Mouse (Mus musculus) MEL-GATA-1-ER (cell line): ENCODE measurements around the gene Rnf6.

Source experiments
- DNase-seq: peaks from one replicate; pipeline ENCODE4 v3.0.0-alpha.2; 2012; ENCODE audit warnings: low read depth; ENCODE audit errors: extremely low read depth

The Rnf6 gene

DNA sequence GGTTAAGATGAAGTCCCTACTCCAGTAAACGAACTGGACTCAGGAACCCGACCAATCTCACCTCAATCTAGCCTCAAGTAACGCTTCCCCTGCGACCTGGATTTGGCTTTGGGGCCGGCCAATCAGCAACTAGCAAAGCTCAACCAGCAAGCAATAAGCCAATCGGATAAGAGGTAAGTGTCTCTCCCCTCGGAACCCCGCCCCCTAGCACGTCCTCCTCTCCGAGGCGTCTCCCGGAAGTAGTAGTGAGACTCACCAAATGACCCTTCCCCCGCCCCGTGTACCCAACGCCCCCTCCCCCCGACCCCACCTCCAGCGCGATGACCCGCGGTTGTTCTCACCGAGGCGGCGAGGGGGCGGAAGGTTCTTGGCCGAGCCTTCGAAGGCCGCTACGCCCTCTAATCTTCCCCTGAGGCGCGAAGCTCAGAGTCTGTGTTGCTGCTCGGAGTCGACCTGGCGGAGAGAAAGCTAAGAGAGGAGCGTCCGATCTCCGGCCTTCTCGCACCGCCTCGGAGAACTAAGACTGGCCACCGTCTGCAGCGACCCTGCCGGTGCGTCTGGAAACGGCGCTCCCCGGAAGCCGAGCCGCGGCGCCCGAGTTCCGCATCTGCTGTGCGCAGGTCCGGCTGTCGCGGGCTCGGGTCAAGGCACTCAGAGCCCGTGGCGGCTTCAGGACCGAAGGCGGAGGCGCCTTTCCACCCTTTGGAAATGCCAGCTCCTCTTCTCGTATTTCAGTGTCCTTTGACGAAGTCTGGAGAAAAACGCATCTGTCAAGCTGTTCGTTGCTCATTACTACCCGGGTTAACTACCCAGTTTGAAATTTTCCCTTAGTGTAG lies at the start of gene Rnf6:
Gene Rnf6, minus strand, starts transcription at position 677 of the 836 bp plus-strand sequence.
- peak; percentile 99 for DNase-seq

DNA sequence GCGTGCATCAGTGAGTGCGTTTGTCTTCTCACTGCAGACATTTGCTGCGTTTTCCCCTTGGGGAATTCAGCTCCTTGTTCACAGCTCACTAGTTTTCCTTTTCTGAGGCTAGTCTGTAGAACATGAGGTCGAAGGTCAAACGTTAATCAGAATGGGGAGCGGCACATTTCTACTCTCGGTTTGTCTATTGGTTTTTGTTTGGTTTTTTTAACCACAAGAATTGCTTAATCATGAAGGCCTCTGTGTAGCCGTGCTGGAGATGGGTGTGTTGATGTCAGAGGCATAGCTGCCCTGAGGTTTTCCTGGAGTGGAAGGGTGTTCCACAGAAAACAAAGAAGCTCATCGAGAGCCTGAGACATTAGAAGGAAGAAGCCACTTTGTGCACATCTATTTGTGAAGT lies 49.2 kb upstream of the Rnf6 start:
- DNase-seq = no peak

GRCm38 (mm10) chr5:146267776-146268175 lies 46.4 kb upstream of the Rnf6 start:
- DNase-seq = no peak

GRCm38 (mm10) chr5:146265934-146266591 lies 44.7 kb upstream of the Rnf6 start:
- DNase-seq = no peak

DNA sequence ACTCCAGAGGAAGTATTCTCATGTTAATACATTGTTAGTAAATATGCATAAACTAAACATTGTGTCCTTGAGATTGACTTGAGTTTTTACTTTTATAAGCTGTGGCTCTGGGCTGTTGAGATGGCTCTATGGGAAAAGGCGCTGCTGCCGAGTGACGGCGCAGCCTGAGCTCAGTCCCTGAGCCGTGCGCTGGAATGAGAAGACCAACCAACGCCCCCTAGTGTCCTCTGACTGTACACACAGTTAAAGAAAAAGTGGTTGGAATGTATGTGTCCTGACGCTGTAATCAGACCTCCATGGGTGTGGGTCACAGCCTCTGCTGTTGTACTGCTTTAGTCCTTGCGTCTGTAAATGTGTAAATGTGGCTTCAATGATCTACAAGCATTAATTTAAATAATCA lies 38.6 kb upstream of the Rnf6 start:
- no peak for DNase-seq

DNA sequence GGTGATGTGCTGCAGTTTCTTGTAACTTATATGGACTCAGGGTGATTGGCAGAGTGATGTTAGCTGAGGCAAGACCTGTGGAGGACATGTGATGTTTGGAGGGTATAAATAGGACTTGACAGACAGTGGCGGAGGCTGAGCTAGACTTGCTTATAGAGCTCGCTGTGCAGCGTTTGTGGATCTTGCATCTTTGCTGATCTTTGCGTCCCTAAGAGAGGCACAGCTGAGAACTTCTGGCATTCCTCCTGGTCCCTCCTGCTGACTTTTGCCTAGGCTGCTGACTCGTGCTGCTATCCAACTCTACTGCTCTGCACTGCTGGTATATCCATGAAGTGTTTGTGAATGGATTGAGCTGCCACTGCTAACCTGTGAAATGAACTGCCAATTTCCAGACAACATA lies 32.3 kb upstream of the Rnf6 start:
- DNase-seq = no peak

DNA sequence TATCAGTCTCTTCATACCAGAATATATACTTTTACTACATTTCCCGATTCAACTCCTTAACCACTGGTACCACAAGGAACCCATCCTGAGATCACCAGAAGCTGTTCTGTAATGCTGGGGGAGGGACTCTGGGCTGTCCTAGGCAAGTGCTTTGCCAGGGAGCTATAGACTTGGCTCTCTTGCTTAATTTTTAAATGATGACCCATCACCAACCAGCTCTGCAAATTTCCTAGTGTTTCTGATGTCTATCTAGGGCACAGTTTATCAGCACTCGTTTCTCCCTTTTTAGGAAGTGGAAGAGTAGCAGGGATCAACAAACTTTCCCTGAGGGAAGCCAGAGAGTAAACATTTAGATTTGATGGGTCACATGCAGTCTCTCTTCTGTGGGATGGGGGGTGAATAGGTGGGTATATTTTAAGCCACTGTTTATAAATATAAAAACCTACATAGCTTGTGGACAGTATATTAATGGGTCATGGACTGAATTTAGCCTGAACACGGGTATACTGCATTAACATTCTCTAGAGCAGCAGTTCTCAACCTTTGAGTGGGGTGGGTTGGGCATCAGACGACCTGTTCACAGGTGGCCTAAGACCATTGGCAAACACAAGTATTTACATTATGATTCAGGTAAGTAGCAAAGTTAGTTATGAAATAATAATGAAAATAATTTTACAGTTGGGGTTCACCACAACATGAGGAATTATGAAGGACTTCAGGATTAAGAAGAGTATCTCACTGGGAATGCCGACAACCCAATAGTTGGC lies 30.5 kb upstream of the Rnf6 start:
- DNase-seq = no peak

DNA sequence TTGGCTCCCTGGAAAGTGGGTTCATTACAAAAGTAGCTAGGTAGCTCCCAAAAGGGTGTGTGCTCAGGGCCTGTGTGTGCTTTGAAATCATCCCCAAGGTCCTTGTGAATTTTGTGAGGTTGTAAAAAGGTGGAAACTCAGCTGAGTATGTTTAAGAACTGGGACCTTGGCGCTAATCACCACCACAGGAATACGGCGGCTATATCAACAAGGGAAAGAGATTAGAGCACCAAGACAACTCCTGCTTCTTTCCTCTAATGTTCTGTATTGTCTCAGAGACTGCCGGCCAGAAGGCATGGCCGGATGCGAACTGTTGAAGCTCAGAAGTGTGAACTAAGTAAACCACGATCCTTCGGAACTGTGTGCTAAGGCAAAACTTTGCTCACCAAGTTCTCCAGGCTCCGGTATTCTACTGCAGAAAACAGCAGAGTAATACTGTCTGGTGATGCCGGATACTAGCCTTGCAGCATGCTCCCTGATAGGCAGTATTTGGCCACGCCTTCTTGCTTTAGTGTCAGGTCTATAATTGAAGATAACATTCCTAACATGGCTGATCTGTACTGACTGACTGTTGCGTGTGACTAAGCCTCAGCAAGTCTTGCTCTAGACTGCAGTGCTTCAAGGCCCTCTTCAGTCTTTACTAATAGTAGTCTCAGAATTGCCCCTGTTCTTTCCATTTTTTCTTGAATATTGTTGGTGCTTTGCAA lies 29.2 kb upstream of the Rnf6 start:
- DNase-seq = peak; percentile 36

- DNase-seq = no peak
Measured at GRCm38 (mm10) chr5:146248746-146249145, 27.4 kb upstream of the Rnf6 start.

DNA sequence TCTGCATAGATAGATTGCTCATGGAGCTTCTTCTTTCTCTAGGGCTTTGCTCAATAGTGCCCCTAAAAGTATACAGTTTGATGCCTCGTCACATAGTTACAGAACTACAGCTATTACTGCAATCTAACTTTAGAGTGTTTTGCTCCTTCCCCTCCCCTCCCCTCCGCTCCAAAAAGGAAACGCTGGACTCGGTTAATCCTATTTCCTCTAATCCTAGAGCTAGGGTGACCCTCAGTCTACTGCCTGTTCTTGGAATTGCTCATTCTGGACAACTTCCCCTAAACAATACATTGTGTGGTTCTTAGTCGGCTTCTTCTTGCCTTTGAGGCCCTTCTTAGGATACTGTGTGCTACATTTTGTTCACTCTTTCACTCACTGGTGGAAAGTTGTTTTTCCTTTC lies 26.4 kb upstream of the Rnf6 start:
- no peak for DNase-seq

- DNase-seq = no peak
Measured at GRCm38 (mm10) chr5:146246386-146246785, 25.0 kb upstream of the Rnf6 start.

- no peak for DNase-seq
Measured at GRCm38 (mm10) chr5:146245646-146246370, 24.5 kb upstream of the Rnf6 start.

DNA sequence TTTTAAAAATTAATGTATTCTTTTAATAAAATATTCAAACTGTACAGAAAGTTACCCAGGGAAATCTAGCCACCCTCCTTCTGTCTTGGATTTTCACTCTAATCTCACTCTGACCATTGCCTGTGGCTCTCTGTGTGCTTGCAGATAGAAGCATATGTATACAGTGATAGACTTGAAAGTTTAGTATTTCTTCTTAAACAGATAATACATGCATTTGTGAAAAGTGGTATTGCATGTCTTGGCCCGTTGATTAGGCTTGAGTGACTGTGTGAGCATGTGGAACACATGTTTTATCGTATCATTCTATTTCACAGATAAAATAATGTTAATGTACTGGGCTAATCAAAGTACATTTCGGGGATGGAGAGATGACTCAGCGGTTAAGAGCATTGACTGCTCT lies 23.8 kb upstream of the Rnf6 start:
- no peak for DNase-seq

- DNase-seq = no peak
Measured at GRCm38 (mm10) chr5:146241202-146241601, 19.8 kb upstream of the Rnf6 start.

DNA sequence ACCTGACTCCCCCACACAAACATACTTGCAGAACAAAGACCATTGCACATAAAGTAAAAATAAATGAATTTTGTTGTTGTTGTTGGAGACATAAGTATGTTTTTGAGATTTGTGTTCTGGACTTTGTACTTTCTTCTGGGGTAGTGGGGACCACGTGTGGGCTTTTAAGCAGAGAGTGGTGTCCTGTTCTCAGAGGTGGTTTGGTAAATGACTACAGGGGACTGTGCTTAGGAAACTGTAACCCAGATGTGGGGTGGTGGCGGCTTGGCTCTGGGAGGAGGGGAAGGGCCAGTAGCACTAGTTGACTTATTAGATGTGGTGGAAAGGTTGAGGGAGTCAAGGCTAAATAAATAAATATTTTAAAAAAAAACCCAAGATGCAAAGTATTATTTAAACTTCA lies 19.4 kb upstream of the Rnf6 start:
- no peak for DNase-seq

GRCm38 (mm10) chr5:146238274-146238673 lies 16.9 kb upstream of the Rnf6 start:
- no peak for DNase-seq

- DNase-seq = no peak
Measured at GRCm38 (mm10) chr5:146234336-146234735, 13.0 kb upstream of the Rnf6 start.

DNA sequence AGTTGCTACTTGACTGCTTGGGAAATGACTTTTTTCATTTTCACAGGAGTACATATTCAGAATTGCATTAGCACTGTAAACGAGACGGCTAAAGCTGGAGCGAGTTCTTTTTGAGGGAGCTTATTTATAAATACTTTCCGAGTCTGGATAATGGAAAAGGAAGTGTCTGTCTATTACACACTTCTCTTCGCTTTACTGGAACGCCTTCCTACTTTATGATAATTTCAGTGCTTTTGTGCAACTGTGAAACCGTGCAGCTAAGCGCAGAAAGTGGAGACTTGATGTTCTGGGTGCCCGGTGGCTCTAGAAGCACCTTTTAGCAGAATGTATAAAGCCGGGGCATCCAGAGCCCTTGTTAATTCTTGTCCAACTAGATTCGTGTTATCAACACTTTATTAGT lies 11.5 kb upstream of the Rnf6 start:
- no peak for DNase-seq

GRCm38 (mm10) chr5:146232056-146232675 lies 10.8 kb upstream of the Rnf6 start:
- no peak for DNase-seq

- peak; percentile 52 for DNase-seq
Measured at GRCm38 (mm10) chr5:146231655-146231996, 10.3 kb upstream of the Rnf6 start.
